Mouse (Mus musculus) urinary bladder, postnatal 10 days (tissue): ENCODE results near the gene Boc.

ENCODE experiments used
- DNase-seq: peaks from one replicate; pipeline ENCODE4 v3.0.0; 2022; ENCODE audit warnings: low spot score

Boc gene

GRCm38 (mm10) chr16:44527218-44527905 lies 31.3 kb downstream of the Boc start:
- DNase-seq, result no peak

- no peak for DNase-seq
Measured at GRCm38 (mm10) chr16:44526689-44527088, 32.0 kb downstream of the Boc start.

GRCm38 (mm10) chr16:44526044-44526443 lies 32.7 kb downstream of the Boc start:
- no peak for DNase-seq

GRCm38 (mm10) chr16:44523595-44523994 lies 35.1 kb downstream of the Boc start:
- no peak for DNase-seq

- no peak for DNase-seq
Measured at GRCm38 (mm10) chr16:44516498-44516897, 42.2 kb downstream of the Boc start.

- DNase-seq, result no peak
Measured at GRCm38 (mm10) chr16:44510521-44511213, 48.0 kb downstream of the Boc start.

GRCm38 (mm10) chr16:44509458-44510344 lies 49.0 kb downstream of the Boc start:
- DNase-seq, result no peak

GRCm38 (mm10) chr16:44508772-44509171 lies 49.9 kb downstream of the Boc start:
- no peak for DNase-seq

GRCm38 (mm10) chr16:44508025-44508424 lies 50.7 kb downstream of the Boc start:
- DNase-seq, result no peak

GRCm38 (mm10) chr16:44507027-44507929 lies 51.4 kb downstream of the Boc start:
- no peak for DNase-seq

GRCm38 (mm10) chr16:44505243-44505642 lies 53.5 kb downstream of the Boc start:
- no peak for DNase-seq

GRCm38 (mm10) chr16:44502895-44503575 lies 55.7 kb downstream of the Boc start:
- DNase-seq, result no peak

GRCm38 (mm10) chr16:44502325-44502724 lies 56.4 kb downstream of the Boc start:
- no peak for DNase-seq

- no peak for DNase-seq
Measured at GRCm38 (mm10) chr16:44501783-44502182, 56.9 kb downstream of the Boc start.

- no peak for DNase-seq
Measured at GRCm38 (mm10) chr16:44498447-44498846, 60.2 kb downstream of the Boc start.

- DNase-seq, result no peak
Measured at GRCm38 (mm10) chr16:44496971-44497464, 61.7 kb downstream of the Boc start.

- no peak for DNase-seq
Measured at GRCm38 (mm10) chr16:44494441-44495108, 64.1 kb downstream of the Boc start.

GRCm38 (mm10) chr16:44493868-44494267 lies 64.8 kb downstream of the Boc start:
- no peak for DNase-seq

GRCm38 (mm10) chr16:44492706-44493105 lies 66.0 kb downstream of the Boc start:
- no peak for DNase-seq

GRCm38 (mm10) chr16:44492151-44492550 lies 66.5 kb downstream of the Boc start:
- DNase-seq, result no peak
